Mouse (Mus musculus): ENCODE results near the gene Pcbp2.

Gene Pcbp2

DNA sequence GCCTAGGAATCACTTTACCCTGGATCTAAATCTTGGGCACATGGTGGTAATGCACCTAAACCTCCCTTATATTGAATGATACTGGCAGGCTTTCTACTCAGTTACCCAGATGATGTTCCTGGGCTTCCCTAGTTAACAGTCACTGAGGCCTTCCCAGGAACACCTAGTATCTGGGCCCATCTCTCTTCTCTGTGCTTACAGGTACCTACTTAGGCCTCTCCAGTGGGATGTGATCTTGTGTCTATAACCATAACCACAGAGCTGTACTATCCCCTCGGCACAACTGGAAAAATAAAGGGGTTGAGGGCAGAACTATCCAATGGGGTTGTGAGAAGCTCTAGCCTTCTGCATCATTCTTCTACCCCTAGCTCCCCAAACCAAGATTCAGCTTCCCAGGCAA lies 36.5 kb downstream of the Pcbp2 start:
- DNase-seq (ENCODE audit: low spot score) = no peak

DNA sequence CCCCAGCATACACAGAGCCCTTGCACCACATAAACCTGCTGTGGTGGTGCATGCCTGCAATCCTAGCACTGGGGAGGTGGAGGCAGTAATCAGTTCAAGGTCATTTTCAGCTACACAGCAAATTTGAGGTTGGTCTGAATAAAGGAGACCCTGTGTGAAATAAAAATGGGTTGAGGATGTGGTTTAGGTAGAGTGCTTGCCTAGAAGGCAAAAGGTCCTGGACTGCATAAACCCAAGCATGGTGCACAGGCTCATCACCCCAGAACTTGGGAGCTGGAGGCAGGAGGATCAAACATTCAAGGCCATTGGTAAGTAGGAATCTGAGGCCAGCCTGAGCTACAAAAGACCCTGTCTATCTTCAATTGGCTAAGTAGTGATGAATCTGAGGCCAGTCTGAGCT lies 37.2 kb downstream of the Pcbp2 start:
- no peak for DNase-seq (ENCODE audit: low spot score)

DNA sequence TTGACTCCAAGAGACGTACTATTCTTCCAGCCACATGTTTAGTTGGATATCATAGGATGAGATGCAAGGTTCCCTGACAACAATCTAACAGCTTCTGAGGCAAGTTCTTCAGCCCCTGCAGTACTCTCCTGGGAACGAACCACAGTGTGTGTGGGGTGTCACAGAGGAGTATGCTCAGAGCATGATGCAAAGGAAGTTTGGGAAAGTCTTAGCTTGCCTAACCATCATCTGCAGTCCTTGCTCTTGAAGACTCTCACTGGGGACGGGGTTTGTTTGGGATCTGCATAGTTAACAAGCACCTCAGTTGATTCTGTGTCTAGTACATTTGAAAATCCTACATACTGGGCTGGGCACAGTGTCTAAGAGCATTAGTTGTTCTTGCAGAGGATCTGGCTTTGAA lies 38.0 kb downstream of the Pcbp2 start:
- DNase-seq (ENCODE audit: low spot score) = no peak

DNA sequence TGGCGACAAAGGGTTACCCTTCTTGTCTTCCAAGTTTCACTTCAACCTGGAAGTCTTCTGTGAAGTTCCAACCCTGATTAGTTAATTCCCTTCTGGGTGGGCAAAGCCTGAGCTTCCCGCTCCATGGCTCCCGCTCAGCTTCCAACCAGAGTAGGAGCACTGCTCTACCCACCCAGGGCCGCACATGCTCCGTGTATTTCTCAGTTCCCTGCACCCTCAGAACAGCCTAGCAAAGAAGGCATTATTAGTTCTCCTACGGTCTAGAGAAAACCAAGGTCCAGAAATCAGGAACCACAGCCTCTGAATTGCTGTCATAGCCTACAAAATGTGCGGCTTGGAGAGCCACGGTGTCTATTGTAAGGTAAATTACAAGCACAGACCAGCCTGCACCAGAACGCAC lies 39.8 kb downstream of the Pcbp2 start:
- peak; percentile 56 for DNase-seq (ENCODE audit: low spot score)

DNA sequence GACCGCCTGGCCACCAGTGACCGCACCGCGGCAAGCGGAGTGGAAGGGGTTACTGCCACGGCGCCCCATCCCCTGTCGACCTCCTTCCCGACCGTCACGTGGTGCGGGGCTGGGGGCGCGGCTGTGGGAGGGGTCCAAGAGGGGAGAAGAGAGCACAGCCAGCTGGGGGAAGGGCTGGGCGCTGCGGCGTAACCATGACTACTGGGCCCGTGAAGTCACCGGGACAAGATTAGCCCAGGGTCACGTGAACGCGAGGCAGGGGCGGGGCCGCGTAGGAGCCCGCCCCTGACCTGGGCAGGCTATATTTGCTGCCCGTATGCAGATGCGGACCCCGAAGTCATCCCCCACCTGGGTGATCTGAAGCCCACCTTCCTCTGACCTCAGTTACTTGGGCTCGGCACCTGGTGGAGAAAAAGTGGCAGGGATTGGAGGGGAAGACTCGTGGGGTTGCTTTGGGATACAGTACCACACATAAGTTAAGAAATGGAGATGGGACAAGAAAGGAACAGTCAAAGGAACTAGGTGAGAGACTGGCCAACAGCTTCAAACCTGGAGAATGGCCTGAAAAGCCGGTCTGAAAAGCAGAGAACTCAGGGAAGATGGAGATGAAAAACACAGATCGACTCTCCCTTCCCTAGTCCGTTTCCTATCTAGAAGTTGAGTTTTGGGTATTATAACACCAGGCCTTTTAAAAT lies 40.4 kb downstream of the Pcbp2 start:
- peak; percentile 97 for DNase-seq (ENCODE audit: low spot score)

DNA sequence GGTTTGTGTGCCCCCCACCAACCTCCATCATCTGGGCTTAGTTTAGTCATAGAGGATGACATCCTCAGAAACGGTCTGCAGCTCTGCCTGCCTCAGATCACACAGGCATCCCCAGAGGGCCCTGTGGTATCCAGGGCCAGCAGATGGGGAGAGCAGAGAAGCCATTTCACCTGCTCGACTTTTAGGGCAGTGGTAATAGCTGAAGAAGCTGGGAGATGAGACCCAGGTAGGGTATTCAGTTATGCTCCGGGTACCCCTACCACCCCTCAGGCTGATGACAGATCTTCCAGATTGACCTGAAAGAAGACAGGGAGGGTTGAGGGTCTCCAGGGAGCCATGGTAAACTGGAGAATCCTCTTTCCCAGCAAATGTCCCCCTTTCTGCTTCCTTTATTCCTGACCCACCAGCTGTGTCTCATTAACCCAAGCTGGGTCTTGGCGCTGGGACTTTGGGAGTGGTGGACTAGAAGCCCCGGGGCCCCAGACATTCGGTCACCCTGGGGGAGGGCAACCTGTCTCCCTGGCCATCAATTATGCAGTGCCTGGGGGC lies 41.0 kb downstream of the Pcbp2 start:
- peak; percentile 74 for DNase-seq (ENCODE audit: low spot score)

DNA sequence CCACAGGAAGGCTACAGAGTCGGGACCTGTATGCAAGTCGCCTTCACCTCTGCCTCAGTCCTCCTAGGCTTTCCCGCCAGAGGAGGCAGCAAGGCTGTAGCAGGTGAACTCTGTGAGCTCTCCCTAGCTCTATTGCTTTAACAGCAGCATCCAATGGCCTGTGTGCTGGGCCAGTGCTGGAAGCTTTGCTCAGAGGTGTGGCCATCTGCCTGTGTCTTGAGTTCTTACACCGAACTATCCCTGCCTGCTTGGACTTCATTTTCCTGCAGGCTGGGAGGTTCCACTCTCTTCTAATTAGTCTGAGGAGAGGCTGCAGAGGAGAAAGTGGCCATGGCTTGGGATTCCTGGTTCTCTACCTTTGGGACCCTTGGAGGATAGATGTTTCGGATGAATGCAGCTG lies 41.7 kb downstream of the Pcbp2 start:
- DNase-seq (ENCODE audit: low spot score) = peak; percentile 29

DNA sequence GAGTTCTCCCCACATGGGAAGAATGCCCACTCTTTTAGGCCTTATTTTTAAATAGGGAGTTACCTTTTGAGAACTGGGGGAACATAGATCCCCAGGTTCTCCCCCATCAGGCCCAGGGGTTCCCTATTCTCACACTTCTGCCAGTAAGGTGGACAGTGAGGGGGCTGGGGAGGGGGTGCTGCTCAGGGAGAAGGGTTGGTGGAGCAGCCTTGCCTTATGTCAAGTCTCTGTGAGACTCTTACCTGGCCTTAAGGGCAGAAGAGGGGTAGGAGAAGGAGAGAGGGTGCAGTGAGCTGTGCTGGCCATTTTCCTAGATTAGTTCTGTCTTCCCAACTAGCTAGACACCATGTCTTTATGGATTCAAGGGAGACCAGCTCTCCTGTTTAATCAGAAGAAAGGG lies 42.1 kb downstream of the Pcbp2 start:
- DNase-seq (ENCODE audit: low spot score) = no peak

DNA sequence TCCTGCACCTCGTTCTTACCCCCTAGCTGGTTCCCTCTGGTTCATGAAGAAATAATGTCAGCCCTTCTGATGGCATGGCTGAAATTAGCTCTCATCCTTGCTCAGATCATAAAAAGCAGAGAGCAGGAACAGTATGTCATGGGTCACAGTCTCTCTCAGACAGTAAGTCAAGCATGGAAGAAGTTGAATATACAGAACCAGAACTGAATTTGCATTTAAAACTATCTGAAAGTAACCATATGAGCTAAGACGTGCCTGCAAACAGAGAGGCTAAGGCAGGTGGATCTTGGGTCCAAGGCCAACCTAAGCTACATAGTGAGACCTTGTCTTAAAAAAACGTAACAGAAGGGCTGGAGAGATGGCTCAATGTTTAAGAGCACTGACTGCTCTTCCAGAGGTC lies 42.7 kb downstream of the Pcbp2 start:
- DNase-seq (ENCODE audit: low spot score) = no peak

DNA sequence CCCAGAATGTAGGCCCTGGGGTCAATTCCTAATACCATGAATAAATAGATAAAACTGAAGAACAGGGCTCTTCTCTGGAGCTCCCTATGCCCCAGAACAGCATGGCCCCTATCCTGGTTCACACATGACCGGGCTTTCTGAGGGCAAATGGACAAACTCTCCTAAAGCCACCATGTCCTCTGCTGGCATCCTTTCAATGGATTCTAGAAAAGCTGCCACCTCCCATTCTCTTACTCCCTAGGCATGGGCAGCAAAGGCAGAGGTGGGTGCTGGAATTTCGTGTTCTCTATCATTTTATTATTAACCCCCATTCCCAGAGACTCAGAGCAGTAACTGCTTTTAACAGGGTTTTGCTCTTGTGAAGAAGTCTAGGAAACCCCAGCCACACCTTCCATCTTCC lies 44.9 kb downstream of the Pcbp2 start:
- no peak for DNase-seq (ENCODE audit: low spot score)

DNA sequence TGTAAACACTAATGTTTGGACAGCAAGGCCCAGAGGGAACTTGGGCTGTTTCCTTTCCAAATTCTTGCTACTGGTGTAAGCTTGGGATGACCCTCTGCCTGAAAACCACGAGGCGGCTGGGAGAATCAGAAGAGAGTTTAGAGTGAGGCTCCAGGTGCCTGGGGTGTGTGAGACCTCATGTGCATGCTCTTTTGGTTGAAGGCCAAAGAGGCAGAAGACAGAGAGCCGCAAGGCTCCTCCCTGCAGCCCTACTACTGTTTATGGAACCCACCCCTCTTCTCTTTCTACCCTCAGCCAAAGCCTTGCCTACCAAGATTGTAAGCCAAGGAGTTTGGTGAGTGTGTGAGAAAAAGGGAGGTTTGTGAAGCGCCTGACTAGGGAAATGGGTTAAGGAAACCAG lies 45.5 kb downstream of the Pcbp2 start:
- DNase-seq (ENCODE audit: low spot score) = no peak

DNA sequence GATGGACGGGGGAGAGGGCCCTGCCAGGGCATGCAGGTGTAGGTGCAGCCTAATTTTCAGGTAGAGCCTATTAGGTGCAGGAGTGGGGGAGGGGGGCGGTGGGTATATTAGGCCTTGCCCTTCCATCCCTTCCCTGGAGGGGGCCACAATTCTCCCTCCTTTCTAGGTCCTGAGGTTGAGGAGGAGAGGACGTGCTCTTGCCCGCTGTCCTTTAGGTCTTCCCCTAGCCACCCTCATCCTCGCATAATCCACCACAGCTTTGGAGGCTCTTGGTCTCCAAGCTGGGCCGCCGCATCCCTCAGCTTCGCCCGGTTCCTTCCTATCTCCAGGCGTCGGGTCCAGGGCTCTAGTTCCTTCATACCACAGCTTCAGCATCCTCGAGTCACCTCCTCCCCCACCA lies 46.0 kb downstream of the Pcbp2 start:
- DNase-seq (ENCODE audit: low spot score) = no peak

DNA sequence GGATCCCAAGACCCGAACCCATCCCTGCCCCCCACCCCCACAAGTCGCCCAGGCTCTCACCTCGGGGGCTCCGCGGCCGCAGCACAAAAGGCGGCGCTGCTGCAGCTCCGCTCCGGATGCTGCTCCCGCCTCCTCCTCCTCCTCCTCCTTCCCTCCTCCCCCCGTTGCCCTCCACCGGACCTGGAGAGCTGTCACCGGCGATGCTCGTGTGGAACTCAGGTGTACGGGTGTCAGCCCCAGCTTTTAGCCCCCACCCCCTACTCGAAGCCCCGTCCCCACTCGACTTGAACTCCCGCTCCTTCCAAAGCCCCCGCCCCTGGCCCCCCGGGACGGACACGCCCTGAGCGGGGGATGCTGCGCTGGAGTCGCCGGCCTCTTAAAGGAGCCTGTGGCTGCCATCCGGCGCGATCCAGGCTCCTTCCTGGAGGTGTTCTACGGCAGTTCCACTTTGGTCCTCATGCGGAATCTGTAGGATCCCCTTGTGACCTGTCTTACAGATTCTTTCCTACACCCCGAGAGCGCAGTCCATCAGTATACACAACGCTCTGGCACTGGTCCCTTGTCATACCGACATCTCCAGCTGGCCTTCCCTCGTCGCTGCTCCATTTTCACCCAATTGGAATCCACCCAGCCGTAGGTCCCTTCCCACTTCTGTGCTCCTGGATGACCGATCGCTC lies 46.5 kb downstream of the Pcbp2 start, which contains the start of gene Map3k12:
Map3k12 (minus strand) TSS at position 337 of the 677 bp plus-strand sequence.
- DNase-seq (ENCODE audit: low spot score) = peak; percentile 82

DNA sequence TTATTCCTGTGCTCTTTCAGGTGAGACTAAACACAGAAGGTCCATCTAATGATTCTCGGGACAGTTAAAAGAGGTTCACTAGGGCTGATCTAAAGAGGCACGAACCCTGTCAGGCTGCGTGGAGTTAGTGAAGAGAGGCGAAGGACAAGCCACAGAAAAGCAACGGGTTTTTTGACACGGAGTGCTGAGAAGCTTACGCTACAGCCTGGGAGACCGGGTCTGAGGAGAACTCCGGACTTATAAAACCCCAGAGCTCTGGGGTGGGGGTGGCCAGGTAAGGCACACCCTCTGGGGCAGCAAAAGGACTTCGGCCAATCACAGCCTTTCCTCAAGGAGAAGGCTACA lies 47.3 kb downstream of the Pcbp2 start:
- DNase-seq (ENCODE audit: low spot score) = no peak

DNA sequence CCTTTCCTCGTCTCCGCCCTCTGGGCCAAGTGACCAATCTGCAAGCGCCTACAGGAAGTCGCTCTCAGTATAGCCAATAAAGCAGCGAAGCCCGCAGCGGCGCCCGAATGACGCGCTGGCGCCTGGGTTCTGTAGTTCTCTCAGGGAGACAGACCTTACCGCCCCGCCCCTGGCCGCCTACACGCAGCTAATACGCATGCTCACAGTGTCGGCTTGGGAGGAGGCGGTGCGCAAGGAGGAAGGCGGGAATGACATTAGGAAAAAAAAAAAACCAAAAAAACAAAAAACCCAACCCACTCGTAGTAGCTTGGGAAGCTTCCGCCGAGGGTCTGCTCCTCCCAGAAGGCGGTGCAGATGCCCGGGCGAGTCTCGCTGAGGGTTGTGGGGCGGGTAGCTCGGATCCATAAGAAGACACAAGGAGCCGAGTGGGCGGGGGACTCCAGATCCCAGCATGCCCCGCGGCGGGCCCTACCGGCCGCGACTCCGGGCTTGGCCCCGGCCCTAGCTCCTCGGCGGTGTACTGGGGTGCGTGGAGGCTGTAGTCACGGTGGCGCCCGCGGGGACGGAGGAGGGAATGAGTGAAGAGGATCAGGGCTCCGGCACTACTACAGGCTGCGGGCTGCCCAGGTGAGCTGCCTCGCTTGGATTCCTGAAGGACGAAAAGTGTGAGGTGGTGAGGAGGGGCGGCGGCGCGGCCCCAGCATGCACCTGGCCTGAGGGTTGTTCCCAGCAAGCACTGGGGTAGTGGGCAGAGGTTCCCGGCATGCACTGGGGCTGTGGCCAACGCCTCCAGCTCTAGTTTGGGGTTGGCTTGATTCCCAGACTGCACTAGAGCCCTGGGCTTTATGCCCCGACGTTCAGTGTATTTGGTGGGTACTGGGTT lies 47.9 kb downstream of the Pcbp2 start, which contains the start of gene Tarbp2:
Tarbp2 (plus strand) TSS at position 217 of the 883 bp plus-strand sequence.
- peak; percentile 100 for DNase-seq (ENCODE audit: low spot score)

DNA sequence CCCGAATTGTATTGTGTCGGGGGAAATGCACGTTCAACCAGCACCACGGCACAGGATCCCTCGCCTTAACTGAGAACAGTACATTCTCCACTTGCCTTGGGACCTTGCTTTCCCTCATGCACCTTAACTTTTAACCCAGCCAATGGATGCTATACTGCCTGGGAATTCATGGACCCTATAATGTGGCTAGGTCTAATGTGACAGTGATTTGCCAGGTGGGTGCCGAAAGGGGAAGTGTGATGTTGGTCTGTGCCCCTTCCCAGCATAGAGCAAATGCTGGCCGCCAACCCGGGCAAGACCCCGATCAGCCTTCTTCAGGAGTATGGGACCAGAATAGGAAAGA lies 48.5 kb downstream of the Pcbp2 start:
- DNase-seq (ENCODE audit: low spot score) = no peak

DNA sequence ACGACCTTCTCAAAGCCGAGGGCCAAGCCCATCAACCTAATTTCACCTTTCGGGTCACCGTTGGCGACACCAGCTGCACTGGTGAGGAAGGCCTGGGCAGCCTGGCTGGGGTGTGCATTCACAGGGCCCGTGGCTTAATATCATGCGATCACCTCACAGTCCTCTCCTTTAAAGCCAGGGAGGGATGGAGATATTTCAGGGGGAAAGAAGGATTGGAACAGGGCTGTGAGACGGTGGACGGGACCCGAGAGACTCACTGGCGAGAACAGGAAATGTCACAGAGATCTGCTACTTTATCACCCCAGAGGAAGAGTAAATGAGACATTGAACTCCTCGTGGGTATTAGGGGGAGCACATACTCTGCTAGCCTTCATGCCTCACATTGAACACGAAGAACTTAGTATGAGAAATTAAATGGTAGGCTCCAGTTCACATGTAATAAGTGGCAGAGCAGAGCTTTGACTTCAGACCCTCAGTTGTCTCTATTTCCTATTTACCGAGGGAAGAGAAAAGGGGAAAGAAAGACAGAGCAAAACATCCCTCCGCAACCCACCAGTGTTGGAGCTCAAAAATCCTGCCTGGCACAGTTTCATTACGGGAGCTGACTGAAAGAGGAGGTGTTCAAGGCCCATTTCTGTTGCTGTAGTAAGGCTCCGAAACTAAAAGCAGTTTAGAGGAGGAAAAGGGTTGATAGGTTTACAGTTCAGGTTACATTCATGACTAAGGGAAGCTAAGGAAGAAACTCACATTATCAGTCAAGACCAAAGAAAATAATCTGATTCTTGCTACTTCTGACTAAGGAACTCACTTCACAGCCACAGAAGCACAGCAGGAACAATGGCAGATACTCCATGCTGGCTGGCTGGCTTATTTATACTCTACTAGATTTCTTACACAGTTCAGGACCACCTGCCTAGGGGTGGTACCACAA lies 49.1 kb downstream of the Pcbp2 start:
- DNase-seq (ENCODE audit: low spot score) = no peak

DNA sequence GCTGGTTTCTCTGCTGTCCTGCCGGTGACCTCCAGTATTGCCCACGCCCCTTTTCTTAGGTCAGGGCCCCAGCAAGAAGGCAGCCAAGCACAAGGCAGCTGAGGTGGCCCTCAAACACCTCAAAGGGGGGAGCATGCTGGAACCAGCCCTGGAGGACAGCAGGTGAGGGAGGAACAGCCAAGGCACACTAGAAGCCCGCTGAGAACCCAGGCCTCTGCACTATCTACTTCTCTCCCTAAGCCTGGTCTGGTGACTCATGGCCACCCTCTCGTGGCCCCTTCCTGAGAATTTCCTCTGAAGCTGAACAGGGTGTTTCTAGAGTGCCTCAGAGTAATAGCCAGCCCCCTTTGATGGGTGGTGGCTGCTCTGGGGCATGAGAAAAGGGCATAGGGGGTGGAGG lies 50.1 kb downstream of the Pcbp2 start:
- DNase-seq (ENCODE audit: low spot score) = no peak

DNA sequence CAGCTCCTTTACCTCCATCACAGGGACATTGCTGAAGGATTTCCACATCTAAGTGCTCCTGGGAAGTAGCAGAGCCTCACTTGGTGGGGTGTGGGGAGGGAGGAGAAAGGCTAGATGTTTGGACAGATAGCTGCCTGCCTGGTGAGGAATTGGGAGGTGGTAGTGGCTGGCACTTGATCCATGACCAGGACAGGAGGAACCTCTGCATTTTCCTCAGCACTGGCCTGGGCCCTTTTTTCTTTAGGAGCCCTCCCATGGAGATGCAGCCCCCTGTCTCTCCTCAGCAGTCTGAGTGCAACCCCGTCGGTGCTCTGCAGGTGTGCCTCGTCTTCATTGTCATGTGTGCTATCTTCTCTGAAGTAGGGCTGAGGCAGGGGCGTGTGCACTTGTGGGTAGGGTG lies 51.1 kb downstream of the Pcbp2 start:
- DNase-seq (ENCODE audit: low spot score) = no peak

DNA sequence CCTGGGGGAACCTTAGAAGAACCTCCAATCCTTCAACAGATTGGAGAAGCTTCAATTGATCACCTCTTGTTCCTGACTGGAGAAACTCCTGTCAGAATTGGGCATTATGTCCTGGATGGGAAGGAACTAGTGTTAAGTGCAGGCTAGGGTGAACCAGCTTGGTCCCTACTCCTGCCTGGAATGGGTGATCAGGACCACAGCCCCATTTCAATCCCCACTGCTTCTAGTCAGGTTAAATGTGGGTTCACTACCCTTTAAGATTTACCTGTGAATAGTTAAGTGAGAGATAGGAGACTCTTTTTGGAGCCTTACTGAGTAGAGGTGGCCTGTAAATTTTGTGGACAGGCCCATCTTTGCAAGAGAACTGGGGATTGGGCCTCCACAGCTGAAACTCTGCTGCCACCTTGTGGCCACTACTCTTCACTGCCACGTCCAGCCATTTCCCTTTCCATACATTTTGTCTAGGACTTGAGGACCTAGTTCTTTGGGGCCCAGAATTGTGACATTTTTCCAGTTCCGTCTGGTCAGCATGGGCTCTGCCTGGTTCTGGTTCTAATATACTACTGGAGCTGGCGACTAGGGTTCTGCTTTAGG lies 54.6 kb downstream of the Pcbp2 start, which contains the start of gene Npff:
Npff (minus strand) TSS at position 51 of the 594 bp plus-strand sequence.
- peak; percentile 89 for DNase-seq (ENCODE audit: low spot score)
